ENCODE assay signal across 19 mouse cellular contexts in genomic region chr2:71475311-71475710, GRCm38 (mm10). TPM values are rescaled to one million over a fixed set of nuclear protein-coding genes. Genes with fewer than 3 reads are reported as not detected.
"Had no signal": no experiment of that assay in that cellular context is flagged by ENCODE, and none has a peak within 500 bp of the region (broad histone marks: within the 10 kb centered on the region; RNA-seq: fewer than 3 reads in every experiment).

No protein-coding gene starts in this region.

- ATAC-seq: liver, postnatal 0 days; midbrain, embryonic 13.5 days had no signal

- H3K9me3 ChIP-seq: lung, embryonic 15.5 days; midbrain, embryonic 13.5 days; stomach, embryonic 15.5 days had no signal

- H3K27ac ChIP-seq: layer of hippocampus, adult 2 months; liver, embryonic 13.5 days; lung, embryonic 15.5 days; macrophage; midbrain, embryonic 13.5 days; stomach, embryonic 15.5 days had no signal

- H3K27me3 ChIP-seq: liver, embryonic 13.5 days; lung, embryonic 15.5 days; midbrain, embryonic 13.5 days; stomach, embryonic 15.5 days had no signal

- DNase-seq: kidney, postnatal 10 days; kidney, postnatal 4 days; left cerebral cortex, postnatal 4 days; liver; liver, embryonic 13.5 days; liver, postnatal 0 days; lung, postnatal 14 days; retina, postnatal 1 day; right cerebral cortex, postnatal 4 days; spleen, adult 18-20 months; thymus, adult 2 months; thymus, postnatal 25 days had no signal

- H3K36me3 ChIP-seq: lung, embryonic 15.5 days; midbrain, embryonic 13.5 days; stomach, embryonic 15.5 days had no signal

- H3K4me3 ChIP-seq: layer of hippocampus, adult 2 months; liver, embryonic 13.5 days; lung, embryonic 15.5 days; megakaryocyte, embryonic 14.5 days; midbrain, embryonic 13.5 days; stomach, embryonic 15.5 days had no signal

- H3K4me2 ChIP-seq: liver, embryonic 13.5 days; lung, embryonic 15.5 days; midbrain, embryonic 13.5 days; stomach, embryonic 15.5 days had no signal

- H3K9ac ChIP-seq: liver, embryonic 13.5 days; liver, postnatal 0 days; lung, embryonic 15.5 days; midbrain, embryonic 13.5 days; stomach, embryonic 15.5 days had no signal

RNA-seq across cellular contexts. Expression of gene Dlx1, which starts 52.6 kb away (rescaled TPM):
- polyA plus RNA-seq: kidney, embryonic 14.5 days; macrophage had no signal
